Mouse (Mus musculus) adrenal gland, postnatal 10 days (tissue): ENCODE data around the gene Lix1l. TPM values are rescaled to one million over a fixed set of nuclear protein-coding genes. Genes with fewer than 3 reads are reported as not detected.

ENCODE experiments used
- DNase-seq: peaks from one replicate; pipeline ENCODE4 v3.0.0; 2021; ENCODE audit warnings: mixed read lengths
- long read RNA-seq, 2 experiments: library from polyadenylated mRNA; stranded (forward); transcript quantifications; one replicate each; pipeline ENCODE4 v2.0.0; 2021
- total RNA-seq, 2 experiments: library from RNA; stranded (reverse); gene quantifications; 2 replicates each; pipeline ENCODE4 v1.2.3; 2021

The Lix1l gene
- 10 to 100 TPM; 33.3 to 42.6 TPM for total RNA-seq
- long read RNA-seq, experiment 1, partial matches to known transcripts, result 0 of 13 reads
- long read RNA-seq, experiment 1, other reads (novel, unspliced or antisense), result 10 of 13 reads
- long read RNA-seq, experiment 2, partial matches to known transcripts, result 0 of 10 reads
- long read RNA-seq, experiment 2, other reads (novel, unspliced or antisense), result 9 of 10 reads

- peak; percentile 94 for DNase-seq
Observed at GRCm38 (mm10) chr3:96600639-96601250, at the start of gene Lix1l. Lix1l (plus strand) TSS chr3:96601149.

GRCm38 (mm10) chr3:96551203-96551602 is 49.7 kb upstream of the Lix1l start:
- DNase-seq, result peak; percentile 72

GRCm38 (mm10) chr3:96551890-96552289 is 49.1 kb upstream of the Lix1l start:
- DNase-seq, result no peak

GRCm38 (mm10) chr3:96553601-96554000 is 47.3 kb upstream of the Lix1l start:
- DNase-seq, result no peak

- no peak for DNase-seq
Observed at GRCm38 (mm10) chr3:96554251-96554650, 46.7 kb upstream of the Lix1l start.

- peak; percentile 84 for DNase-seq
Observed at GRCm38 (mm10) chr3:96555041-96555596, 45.8 kb upstream of the Lix1l start.

GRCm38 (mm10) chr3:96555999-96556614 is 44.8 kb upstream of the Lix1l start:
- DNase-seq, result no peak

GRCm38 (mm10) chr3:96556651-96557635 is 44.0 kb upstream of the Lix1l start:
- peak; percentile 22 for DNase-seq

GRCm38 (mm10) chr3:96557694-96558093 is 43.3 kb upstream of the Lix1l start, which contains the start of gene Txnip:
Txnip (plus strand) TSS chr3:96557957.
- peak; percentile 100 for DNase-seq

GRCm38 (mm10) chr3:96558159-96558558 is 42.8 kb upstream of the Lix1l start:
- peak; percentile 60 for DNase-seq

GRCm38 (mm10) chr3:96558668-96559196 is 42.2 kb upstream of the Lix1l start:
- DNase-seq, result peak; percentile 24

GRCm38 (mm10) chr3:96559398-96559910 is 41.5 kb upstream of the Lix1l start:
- DNase-seq, result peak; percentile 57

GRCm38 (mm10) chr3:96559911-96560850 is 40.8 kb upstream of the Lix1l start:
- DNase-seq, result peak; percentile 64

- DNase-seq, result peak; percentile 48
Observed at GRCm38 (mm10) chr3:96560881-96561668, 39.9 kb upstream of the Lix1l start.

GRCm38 (mm10) chr3:96561946-96562681 is 38.8 kb upstream of the Lix1l start:
- peak; percentile 61 for DNase-seq

GRCm38 (mm10) chr3:96563267-96563666 is 37.7 kb upstream of the Lix1l start:
- peak; percentile 39 for DNase-seq

GRCm38 (mm10) chr3:96563911-96564632 is 36.9 kb upstream of the Lix1l start:
- peak; percentile 47 for DNase-seq

- DNase-seq, result peak; percentile 49
Observed at GRCm38 (mm10) chr3:96564633-96565032, 36.3 kb upstream of the Lix1l start.
